Mouse (Mus musculus) yolk sac, embryonic 10.5 days (tissue): ENCODE measurements around the gene Nr1i2.
"Not testable (repeated sequence)": the region's sequence is repeated elsewhere in the genome, so short reads cannot be mapped to it uniquely, and the experiment has no call there.

ENCODE experiments used
- DNase-seq: peaks from one replicate; pipeline ENCODE4 v3.0.0-alpha.2; 2017; ENCODE audit warnings: low spot score

Nr1i2 gene

DNA sequence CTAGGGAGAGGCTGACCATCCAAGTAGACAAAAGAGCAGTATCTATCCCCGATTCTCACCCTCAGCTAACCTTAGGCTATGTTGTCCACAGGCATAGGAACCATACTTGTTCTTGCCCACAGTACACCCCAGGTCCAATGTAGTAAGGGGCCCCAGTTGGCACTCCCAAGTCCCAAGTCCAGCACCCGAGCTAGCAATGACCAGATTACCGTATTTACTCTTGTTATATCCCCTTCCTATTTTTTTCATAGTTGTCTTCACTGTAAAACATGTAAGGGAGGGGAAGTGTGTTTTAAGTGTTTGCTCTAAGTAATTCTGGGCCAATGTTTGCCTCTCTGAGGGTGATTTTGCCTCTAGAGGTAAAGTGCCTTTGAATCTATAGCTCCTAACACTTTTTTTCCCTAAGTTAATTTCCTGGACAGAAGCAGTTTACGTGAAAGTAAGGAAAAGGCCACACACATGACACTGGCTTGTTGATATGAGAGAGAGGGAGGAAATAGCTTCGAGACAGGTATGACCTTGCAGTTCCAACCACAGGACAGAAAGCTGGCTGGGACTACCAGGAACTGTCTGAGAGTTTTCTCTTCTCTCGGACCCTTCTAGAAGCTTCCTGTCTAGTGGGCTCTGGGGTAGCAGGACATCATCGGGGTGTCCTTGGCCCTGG is at the start of gene Nr1i2:
Nr1i2 (minus strand) TSS at position 140 of the 664 bp plus-strand sequence.
- DNase-seq = no peak

- peak; percentile 92 for DNase-seq
Observed at GRCm38 (mm10) chr16:38341396-38342324, 47.0 kb upstream of the Nr1i2 start, which contains the start of gene Maats1. Maats1 (minus strand) TSS chr16:38342143.

DNA sequence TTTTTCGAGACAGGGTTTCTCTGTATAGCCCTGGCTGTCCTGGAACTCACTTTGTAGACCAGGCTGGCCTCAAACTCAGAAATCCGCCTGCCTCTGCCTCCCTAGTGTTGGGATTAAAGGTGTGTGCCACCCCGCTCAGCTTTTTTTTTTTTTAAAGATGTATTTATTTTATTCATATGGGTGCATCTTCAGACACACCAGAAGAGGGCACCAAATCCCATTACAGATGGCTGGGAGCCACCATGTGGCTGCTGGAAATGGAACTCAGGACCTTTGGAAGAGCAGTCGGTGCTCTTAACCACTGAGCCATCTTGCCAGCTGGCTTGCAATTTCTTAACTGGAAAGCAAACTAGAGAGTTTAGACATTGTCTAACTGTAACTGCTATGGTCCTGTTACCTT is 43.5 kb upstream of the Nr1i2 start:
- not testable (repeated sequence) for DNase-seq

DNA sequence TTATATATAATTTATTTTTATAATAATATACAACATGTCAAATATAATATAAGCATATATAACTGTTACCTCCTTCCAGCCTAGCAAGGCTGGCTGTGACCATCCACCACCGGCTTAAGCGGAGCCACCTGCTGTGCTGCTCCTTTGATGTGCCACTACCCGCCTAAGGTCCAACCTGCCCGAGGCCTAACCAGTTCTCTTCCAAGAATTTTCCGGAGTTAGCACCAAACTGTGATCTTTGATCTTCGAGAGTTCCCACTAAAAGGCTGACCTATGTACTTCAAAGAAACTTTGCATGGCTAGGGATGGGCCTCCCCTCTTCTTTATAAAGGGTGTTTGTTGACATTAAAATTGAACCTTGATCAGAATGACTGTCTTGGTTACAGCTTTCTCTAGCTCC is 39.8 kb upstream of the Nr1i2 start:
- peak; percentile 77 for DNase-seq

- no peak for DNase-seq
Observed at GRCm38 (mm10) chr16:38329340-38329739, 34.7 kb upstream of the Nr1i2 start.

DNA sequence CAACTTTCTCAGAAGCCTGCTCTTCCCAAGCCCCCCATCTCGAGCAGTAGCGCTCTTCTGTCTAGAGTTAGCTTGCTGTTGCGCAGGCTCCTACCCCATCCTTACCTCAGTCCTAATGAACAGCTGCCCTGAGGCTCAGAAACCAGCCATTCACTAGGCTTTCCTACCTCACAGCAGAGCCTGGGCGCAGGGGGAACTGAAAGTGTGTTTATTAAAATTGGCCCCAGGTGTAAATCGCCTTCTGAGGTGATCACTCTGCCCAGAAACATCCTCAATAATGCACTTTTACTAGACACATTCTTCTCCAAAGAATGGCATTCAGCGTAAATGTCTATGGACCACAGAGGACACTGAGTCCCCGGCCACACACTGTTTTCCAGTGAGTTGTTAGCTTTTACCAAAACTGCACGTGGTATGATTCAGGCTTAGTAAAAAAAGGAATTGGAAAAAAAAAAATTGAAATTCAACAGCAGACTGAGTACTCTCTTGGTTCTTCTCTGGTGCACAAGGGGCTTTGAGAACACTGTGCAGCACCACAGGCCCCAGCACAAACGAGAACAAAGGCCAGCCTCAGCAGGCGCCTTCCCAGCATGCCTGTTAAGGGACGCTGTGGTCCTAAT is 32.3 kb upstream of the Nr1i2 start:
- DNase-seq = no peak

GRCm38 (mm10) chr16:38324311-38324710 is 29.7 kb upstream of the Nr1i2 start:
- no peak for DNase-seq

GRCm38 (mm10) chr16:38321452-38321935 is 26.9 kb upstream of the Nr1i2 start:
- no peak for DNase-seq

DNA sequence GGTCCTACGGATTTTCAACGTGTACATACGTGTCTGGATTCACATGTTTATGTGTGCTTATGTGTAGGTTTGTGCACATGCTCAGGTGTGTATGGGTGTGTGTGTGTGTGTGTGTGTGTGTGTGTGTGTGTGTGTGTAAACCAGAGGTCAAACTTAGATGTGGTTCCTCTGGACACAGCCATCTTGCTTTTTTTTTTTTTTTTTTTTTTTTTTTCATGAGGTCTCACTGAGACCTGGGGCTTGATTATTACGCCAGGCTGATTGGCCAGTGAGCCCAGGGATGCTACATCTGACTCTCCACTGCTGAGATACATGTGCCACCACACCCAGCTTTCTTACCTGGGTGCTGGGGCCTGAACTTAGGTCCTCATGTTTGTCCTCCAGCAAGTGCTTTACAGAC is 24.5 kb upstream of the Nr1i2 start:
- DNase-seq = no peak

GRCm38 (mm10) chr16:38318492-38318891 is 23.9 kb upstream of the Nr1i2 start:
- DNase-seq = no peak

DNA sequence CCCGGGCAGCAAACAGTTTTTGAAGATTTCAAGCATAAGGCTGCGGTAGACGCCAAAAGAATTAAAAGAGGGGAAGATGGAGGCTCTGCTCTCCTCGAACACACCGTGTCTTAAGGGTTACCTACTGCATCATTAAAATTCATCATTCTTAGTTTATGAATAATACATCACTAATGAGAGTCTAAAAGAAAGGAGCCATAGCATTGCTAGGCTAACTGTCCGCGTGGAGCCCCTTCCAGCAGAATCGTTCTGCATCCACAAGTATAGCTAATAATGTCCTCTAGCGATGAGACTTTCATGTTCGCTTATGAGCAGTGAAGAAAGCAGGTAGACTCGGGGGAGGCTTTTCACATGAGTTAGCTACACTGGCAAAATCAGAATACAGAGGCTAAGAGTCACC is 13.6 kb upstream of the Nr1i2 start:
- no peak for DNase-seq

GRCm38 (mm10) chr16:38307651-38308050 is 13.0 kb upstream of the Nr1i2 start:
- DNase-seq = no peak

DNA sequence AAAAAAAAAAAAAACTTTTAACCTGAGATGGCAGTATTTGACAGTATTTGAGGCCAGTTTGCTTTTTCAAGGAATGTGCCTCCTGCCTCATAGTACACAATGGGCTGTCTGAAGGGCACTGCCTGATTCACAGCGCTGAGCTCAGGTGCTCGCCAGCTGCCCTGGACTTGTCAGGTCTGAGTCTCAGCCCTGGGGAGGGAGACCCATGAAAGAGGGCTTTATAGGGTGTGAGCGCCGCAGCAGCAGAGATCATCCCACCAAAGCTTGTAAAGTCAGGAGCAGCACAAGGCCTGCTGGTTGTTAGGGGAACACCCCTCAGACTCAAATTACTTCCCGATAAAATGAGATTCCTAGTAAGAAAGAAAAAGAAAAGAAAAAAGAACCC is 12.6 kb upstream of the Nr1i2 start:
- no peak for DNase-seq

DNA sequence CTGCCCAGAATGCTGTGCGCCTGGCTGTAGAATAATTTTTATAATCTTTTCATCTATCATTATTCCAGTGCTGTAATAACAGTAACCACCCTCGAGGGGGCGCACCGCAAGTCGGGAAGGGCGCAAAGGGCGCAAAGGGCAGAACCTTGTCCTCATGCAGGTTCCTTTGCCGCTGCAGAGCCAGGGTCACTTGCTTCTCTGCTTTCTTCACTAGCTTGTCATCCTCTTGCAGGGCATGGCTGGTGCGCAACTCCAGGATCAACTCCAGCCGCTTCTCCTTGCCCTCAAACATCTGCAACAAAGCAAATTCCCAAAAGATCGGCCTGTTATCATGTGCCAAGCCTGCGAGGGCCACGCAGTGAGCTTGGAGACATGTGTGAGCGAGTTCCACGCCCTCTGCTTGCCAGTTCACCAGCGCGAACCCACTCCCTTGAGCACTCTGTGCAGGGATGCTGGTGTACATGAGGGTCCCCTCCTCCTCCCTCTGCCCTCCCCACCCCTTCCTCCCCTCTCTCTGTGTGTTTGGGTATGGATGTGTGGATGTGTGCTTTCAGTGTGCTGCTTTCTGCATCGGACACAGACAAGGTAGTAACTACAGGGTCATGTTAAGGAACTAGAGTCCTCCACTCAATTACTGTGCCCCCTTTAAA is 12.1 kb upstream of the Nr1i2 start:
- DNase-seq = peak; percentile 18

DNA sequence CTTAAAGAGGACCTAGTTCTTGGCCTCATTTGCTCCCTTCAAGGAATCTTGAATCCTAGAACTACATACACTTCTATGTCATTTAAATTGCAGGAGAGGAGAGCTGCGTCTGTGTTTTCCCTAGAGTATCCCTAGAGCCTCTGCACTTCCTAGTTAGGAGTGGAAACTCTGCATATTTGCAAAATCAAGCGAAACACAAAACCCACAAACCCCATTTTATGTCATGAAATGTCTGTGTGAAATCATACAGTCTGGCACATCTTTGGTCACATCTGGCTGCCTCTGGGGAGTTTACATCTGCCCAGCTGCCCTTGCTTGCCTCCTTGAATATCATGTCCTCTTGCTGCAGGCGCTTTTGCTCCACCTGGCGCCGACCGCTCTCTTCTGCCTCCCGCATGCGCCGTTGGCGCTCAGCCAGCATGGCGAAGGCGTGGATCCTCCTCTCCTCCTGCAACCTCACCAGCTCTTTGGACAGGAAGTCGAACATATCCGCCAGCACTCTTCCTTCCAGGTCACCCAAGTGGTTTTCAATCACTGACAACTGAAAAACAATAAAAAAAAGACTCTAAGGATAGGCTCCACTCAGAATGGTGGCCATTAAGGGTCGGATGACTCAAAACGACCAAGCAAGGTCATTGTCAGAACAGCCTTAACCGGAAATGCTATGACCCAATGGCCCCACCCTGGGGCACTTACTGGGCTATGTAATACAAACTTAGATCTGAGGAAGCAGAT is 10.0 kb upstream of the Nr1i2 start:
- DNase-seq = peak; percentile 26

- no peak for DNase-seq
Observed at GRCm38 (mm10) chr16:38302367-38302766, 7.7 kb upstream of the Nr1i2 start.

DNA sequence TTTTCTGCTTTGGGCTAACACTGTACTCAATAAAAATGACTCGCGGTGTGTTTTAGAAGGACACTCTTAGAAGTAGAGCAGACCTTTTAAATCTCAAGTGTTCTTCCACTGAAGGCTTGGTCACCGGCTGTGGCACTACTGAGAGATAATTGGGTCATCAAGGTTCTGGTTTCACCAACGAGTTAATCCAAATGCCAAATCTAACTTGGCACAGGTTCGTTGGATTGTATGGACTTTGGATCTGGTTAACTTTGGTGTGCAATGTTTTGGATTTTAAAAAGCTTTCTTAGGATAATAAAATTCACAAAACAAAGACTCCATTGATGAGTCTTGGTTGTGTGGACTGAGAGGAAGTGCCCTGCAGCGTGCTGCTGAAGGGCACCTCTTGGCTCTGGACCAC is 3.8 kb upstream of the Nr1i2 start:
- DNase-seq = no peak

DNA sequence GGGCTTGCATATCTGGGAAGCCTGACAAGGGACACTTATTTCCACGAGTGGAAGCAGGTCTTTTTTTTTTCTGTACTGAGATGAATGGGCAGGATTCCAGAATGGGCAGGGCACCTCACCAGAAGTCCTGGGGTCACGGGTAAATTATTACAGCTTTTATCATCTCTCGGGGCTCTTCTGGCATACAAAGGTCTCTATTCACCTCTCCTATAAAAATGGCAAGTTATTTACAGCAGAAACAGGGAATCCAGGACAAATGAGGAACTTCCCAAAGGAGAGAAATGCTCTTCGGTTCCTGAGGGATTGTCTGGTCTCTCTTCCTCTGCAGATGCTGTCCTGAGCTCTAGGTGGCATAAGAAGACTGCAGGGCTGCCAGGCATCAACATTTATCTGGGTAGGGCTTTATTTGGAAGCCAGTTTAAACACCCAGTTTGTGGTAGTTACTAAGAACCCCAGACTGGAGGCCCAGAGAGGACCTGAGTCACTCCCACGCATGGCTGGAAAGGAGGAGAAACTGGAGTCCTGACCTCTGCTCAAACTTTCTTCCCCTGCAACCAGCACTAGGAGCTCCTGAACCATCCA is 816 bp upstream of the Nr1i2 start:
- no peak for DNase-seq

- no peak for DNase-seq
Observed at GRCm38 (mm10) chr16:38290151-38290550, 4.5 kb downstream of the Nr1i2 start.

DNA sequence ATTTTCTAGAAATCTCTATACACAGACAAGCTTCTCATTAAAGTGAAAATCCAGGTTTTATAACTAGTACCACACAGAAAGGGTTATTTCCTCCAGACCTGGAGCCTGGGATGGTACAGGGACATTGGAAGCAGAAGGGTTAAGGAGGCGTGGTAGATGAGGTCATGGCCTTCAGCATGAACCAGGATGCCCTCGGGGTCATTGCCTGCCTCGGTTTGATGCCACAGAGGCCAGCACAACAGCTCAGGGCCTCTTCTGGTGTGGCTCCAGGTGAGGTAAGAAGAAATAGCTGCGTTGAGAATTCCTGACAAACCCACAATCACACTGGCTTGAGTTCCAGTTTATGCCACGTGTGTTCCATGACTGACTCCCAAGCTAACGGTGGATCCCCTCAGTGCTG is 5.8 kb downstream of the Nr1i2 start:
- peak; percentile 65 for DNase-seq

DNA sequence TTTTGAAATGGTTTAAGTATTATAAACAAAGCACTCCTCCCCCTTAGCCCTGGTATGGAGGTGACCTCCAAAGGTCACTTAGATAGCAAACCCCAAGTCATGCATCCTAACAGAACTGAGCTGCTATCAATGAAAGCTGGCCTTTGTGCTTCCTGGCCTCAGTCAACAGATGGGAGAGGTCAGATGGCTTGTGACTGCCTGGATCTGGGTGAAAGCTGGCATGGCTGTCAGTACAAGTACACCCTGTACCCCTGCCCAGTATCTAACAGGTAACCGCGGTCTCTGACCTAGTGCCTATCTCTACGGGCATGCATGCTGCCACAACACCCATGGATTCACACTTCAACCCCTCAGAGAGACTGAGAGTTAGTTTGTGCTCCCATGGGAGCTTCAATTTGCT is 6.9 kb downstream of the Nr1i2 start:
- DNase-seq = peak; percentile 63
